Mouse (Mus musculus): ENCODE results near the gene Efcab3.

Gene Efcab3

DNA sequence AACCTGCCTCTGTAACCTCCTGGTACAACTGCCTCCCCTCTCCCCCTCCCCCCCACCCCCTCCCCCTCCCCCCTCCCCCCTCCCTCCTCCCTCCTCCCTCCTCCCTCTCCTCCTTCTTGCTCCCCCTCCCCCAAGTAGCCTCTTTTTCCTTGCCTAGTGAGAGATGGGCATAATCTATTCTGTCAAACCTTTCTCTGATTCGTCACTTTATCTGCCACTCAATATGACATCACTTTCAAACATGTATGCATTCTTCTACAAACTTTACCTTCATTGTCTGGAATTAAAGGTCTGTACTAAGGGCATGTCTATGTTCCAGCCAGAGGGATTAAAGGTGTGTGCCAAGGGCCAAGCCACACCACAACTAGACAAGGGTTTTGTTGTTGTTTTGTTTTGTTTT, 86.4 kb downstream of the Efcab3 start:
- DNase-seq: no peak

DNA sequence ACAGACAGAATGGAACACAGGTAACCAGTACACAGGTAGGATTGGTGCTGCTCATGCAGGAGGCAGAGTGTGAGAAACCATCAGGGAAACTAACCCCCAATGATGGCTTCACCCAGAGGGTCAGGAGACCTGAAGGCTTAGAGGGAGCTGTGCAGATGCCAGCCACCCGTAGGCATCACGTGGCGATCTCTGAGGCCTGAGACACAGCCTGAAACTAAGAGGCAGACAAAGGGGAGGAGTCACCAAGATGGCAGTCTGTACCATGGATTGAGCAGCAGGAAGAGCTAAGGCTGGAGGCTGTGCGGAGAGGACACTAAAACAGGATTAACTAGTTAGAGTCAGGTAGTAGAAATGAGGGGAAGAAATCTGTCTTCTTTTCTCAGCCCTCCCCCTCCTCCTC, 87.3 kb downstream of the Efcab3 start:
- no peak for DNase-seq

DNA sequence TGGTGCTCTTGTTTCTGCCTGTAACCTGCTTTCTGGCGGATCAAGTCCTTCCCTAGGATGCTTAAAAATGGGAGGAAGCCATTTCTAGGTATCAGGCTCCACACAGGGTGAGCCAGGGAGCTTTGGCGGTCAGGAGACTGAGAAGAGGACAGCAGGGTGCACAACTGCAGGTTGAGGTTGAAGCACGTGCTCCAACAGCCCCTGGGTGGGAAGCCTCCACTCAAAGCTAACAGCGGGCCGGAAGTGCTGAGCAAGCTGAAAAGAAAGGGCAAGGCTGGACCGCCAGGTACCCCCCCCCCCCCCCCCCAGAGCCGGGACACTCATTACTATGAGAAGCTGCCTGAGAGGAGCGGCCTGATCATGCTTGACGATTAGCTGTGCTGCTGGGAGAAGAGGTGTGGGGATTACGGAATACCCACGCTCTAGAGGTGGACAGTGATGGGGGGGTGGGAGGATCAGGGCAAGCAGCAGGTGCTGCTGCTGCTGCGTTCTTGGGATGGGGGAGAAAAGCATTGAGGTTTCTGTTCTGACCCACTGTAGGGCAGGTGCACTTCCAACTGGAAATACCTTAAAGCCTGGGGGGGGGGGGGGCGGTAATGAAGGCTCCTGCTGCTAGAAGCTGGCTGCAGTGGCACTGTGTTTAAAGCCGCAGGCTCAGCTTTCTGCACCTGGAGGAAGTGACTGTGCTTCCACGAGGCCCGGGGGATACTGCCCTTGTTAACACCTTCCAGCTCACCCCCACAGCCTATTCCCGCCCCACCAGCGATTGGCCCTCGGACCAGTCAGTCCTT, 88.0 kb downstream of the Efcab3 start:
- DNase-seq: no peak

DNA sequence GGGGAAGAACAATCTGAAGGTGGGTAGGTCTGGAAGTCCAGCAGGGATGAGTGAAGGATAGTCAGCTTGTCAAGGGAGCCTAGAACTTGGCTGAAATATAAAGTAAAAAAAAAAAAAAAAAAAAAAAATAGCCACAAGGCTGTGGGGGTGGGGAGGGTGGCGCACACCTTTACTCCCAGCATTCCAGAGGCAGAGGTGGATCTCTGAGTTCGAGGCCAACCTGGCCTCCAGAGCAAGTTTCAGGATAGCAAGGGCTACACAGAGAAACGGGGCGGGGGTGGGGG, 88.6 kb downstream of the Efcab3 start:
- DNase-seq: no peak

DNA sequence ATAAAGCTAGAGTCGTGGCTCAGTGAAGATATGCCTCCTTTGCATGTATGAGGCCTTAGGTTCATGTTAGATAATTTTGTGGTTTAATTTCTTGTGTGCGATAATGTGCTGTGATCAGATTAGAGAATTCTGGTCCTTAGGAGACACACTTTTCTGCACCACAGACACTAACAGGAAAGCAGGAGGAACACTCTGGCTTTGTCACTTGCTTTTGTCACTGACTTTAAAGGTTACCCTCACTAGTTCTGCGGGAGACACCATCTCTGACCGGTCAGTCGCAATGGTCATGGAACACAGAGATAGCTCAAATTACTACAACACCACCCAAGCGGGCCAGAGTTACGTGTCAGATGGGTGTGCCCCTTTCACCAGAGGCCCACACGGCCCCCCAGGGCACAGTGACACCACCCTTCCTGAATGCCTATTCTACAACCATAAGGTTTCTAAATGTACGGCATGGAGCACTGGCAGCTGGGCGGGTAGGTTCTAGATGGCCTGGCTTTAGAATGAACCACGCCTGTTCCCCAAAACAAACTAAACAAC, 89.0 kb downstream of the Efcab3 start:
- no peak for DNase-seq

DNA sequence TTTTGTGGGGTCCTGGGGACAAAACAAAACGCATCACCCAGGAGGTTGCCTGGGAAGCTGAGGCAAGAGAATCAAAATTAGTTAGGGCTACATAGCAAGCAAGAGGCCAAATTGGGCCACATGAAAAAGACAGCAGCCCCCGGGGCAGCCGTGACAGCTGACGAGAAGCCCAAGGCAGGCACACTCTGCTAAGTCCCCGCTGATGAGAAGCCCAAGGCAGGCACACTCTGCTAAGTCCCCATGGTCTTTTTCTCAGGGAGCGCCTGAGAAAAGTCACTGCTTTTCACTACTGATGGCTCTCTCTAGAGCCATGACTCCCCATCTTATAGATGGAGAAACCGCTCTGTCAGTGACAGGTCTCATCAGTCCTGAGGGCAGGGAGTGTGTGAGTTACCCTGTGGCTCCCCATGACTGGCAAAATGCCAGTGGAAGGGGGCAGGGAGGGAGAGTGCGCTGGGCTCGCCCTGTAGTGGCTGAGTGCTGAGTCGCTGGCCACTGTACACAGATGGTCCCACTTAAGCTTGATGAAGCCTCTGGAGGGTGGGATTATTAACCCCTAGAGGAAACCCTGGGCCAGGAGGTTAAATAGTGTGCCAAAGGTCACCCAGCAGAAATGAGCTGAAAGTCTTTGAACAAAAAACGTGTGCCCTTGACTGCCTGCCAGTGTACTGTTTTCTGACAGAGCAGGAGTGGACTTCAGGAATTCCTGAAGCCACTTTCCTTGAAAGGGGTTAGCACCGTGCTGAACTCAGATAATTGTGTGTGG, 89.9 kb downstream of the Efcab3 start:
- DNase-seq: no peak

DNA sequence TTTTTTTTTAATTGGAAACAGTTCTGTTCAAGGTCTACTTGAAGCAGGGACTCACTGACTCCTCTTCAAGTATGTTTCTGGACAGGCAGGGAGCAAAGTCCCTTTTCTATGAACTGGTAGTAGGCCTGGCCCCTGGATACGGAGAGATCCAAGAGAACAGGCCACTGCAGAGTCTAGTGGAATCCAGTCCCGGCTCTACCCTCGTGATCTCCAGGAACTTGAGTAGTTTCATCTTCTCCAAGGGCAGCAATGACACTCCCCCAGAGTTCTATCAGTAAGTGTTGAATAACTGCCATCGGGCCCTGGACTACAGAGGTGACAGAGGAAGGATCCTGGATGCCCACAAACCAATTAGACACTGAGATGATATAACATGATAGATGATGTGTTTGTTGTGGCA, 92.5 kb downstream of the Efcab3 start:
- DNase-seq: no peak

DNA sequence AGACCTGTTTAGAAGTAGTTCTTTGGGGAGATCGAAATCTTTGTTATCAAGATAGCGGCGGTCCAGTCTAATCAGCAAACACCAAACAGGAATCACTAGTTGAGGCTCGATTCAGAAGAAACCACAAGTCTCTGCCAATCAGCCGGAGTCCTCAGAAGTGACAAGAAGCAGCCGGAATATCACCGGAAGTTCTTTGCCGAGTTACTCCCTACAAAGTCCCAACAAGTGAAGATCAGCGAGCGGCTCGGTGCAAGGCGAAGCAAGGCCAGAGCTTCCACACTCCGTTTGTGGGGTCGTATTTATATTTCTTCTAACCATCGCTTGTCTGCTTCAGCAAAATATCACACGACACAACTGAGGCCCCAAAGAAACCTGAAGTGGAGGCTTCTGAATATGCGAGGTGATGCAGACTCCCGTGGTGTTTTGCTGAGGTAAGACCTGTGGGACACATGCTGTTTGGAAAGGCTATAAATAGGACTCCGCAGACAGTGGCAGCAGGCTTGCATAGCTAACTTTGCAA, 93.4 kb downstream of the Efcab3 start:
- no peak for DNase-seq

DNA sequence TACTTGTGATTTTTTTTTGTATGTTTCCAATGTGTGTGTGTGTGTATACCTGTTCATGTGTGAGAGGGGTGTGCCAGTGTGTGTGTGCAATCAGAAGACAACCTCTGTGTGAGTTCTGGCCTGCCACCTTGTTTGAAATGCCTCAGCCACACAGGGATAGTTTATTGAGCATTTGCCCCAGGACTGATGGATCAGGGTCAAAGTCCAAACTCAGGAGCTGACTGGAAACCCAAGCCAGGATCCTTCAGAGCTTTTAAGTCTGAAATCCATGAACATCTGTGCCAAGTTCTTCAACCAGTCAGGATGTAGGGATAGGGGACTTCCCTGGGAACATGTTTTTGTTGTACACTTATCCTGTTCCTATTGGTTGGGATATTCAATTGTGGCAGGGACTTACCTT, 94.7 kb downstream of the Efcab3 start:
- no peak for DNase-seq

DNA sequence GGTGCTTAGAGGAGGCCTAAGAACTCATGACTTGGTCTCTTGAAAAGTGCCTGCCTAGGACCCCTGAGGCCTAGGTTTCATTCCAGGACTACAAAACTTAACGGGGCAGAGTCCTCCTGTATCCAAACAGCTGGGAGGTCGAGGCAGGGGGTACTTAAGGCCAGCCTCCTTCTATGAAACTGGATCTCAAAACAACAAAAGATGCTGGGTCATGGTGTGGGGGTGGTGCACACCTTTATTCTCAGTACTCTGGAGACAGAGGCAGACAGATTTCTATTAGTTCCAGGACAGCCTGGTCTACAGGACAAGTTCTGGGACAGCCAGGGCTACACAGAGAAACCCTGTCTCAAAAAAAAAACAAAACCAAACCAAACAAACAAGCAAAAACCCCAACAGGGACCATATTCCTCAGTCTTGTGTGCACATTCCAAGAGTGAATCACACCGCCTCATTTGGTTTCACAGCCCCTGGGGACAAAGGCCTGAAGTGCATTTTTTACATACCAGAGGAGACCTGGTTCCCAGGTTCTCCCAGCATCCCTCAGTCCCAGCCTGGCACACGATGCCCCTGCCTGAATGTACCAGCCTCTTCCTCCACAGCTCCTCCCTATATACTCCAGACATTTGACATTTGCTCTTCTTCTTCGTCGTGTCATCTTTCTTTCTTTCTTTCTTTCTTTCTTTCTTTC, 96.4 kb downstream of the Efcab3 start:
- DNase-seq: no peak

DNA sequence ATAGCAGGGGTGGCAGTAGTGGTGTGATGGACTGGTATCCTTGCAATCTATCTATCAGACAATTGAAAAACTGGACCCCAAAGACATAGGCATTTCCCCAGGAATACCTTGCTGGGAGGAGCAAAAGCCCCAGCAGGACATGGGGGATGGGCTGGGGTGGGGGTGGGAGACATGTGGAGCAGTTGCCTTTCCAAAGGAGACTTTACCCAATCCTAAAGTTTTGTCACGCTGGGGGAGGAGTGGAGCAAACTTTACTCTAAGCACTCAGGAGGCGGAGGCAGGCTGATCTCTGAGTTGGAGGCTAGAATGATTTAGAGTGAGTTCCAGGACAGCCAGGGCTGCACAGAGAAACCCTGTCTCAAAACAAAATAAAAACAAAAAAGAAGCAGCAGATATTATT, 98.0 kb downstream of the Efcab3 start:
- DNase-seq: no peak

DNA sequence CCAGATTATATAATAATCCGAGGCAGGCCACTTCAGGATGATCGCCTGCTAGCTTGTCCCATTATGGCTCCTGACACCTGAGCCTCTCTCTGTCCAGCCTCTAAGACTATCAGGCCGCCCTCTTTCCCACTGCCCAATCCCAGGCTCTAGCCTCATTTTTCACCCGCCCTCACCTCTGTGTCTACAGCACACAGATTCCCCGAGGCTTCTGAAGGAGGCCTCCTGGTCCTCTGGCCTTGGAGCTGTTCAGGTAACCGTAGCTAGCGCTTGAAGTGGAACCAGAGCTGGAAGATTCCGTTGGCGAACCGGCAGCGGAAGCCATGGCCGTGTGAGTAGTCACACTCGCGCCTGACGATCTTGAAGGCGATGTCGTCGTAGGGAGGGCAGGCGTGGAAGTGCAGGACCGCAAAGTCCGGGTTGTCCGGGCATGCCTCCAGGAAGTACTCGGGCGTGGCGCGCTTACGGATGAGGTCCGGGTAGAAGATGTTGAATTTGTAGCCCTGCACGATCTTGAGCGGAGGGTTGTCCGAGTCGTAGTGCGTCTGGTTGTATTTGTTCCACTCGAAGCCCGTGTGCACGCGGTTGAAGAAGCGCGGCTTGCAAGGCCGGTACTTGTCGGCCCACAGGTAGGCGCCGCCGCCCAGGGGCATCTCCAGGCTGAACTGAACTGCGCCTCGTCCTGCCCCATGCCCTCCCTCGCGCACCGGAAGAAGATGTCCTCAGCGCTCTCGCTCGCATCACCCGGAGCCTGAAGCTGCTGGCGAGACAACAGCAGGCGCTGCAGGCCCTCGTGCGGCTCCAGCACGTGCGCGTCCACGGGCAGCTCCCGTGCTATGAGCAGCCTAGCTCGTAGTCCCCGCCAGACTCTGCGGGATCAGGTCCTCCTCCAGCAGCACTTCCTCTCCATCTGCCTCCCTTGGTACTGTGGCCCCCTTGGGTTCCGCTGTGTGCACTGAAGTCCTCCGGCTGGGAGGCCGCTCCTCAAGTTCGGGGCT, 101.4 kb downstream of the Efcab3 start:
- DNase-seq: no peak

DNA sequence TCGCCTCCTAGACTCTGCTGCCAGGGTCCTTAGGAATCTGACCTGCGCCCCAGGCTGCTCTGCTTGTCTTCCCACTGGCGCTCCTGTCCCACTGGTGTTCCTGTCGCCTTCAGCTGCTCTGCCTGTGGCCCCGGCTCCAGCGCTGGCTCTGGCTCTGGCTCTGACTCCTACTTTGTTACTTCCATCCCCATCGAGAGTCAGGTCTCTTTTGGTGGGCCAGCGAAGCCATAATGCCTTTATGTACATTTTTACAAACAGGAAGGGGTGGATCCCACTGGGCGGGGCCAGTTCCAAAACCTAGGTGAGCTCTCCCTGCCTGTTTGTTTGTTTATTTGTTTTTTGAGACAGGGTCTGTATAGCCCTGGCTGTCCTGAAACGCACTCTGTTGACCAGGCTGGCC, 103.4 kb downstream of the Efcab3 start:
- no peak for DNase-seq

Data from right cerebral cortex, postnatal 4 days (tissue).